Mouse (Mus musculus): Measurements from ENCODE around the gene Coro1b.

DNA sequence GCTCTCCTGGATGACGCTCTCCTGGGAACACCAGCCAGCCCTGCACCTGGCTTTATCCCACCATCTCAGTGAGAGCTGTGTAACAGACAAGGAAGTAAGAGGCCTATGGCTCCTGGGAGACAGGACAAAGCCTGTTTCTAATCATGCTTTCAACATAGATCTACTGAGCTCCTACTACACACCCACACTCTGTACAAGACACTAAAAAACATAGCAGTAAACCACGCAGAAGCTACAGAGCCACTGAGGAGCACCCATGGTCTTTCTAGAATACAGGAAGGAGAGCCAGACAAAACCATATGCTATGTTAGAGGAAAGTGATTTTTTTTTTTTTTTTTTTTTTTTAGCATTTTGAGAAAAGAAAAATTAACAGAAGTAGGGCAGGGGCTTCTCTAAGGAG lies 30.1 kb upstream of the Coro1b start:
- TF ChIP-seq CTCF (IDR thresholded peaks at IDR 0.05; ENCODE audit: borderline replicate concordance, insufficient read depth, low read length) (no peak), POLR2A (IDR thresholded peaks at IDR 0.05; ENCODE audit: low read depth, low read length) (no peak)
